Mouse (Mus musculus) intestine, embryonic 15.5 days (tissue): ENCODE results near the gene Lfng. TPM values are rescaled to one million over a fixed set of nuclear protein-coding genes. Genes with fewer than 3 reads are reported as not detected.
A peak's percentile ranks its signal among the peaks of the same experiment; 100 is the strongest.

Experiments used
- ATAC-seq: fragments of 200-750 bp; cut with Nextera tagmentation; 2 replicates; pipeline ENCODE4 v1.8.0; 2017; ENCODE audit warnings: moderate TSS enrichment, moderate library complexity
- H3K27ac ChIP-seq: fragments of 300-500 bp; sonication (generic); 2 replicates; pipeline ENCODE4 v1.5.1; 2015; ENCODE audit warnings: mild to moderate bottlenecking, inconsistent platforms
- H3K27me3 ChIP-seq: fragments of 300-500 bp; sonication (generic); replicated peaks from 2 replicates; pipeline ENCODE4 v1.6.1; 2015; ENCODE audit warnings: inconsistent platforms
- H3K36me3 ChIP-seq: fragments of 300-500 bp; sonication (generic); 2 replicates; pipeline ENCODE4 v1.6.1; 2015; ENCODE audit warnings: inconsistent platforms
- H3K4me1 ChIP-seq: fragments of 300-500 bp; sonication (generic); replicated peaks from 2 replicates; pipeline ENCODE4 v1.6.1; 2015; ENCODE audit warnings: inconsistent platforms
- H3K4me2 ChIP-seq: fragments of 300-500 bp; sonication (generic); replicated peaks from 2 replicates; pipeline ENCODE4 v1.6.1; 2015; ENCODE audit warnings: mild to moderate bottlenecking, inconsistent platforms
- H3K4me3 ChIP-seq: fragments of 300-500 bp; sonication (generic); replicated peaks from 2 replicates; pipeline ENCODE4 v1.5.1; 2015; ENCODE audit warnings: inconsistent platforms
- H3K9ac ChIP-seq: fragments of 300-500 bp; sonication (generic); 2 replicates; pipeline ENCODE4 v1.6.1; 2015; ENCODE audit warnings: inconsistent platforms
- H3K9me3 ChIP-seq: fragments of 300-500 bp; sonication (generic); 2 replicates; pipeline ENCODE4 v1.6.1; 2016; ENCODE audit warnings: inconsistent platforms
- WGBS: fragments of 180-500 bp; shearing (Covaris S2); methylation state at CpG from one replicate; pipeline ENCODE4 v1.1.7; 2015; 5-methylcytosine and 5-hydroxymethylcytosine counted together
- polyA plus RNA-seq: library from polyadenylated mRNA; unstranded; fragments of >200 nt; fragmentation: Nextera tagmentation; extraction: Ambion mirVana; gene quantifications from 2 replicates; pipeline ENCODE4 v1.2.1, GENCODE M21; 2015

The Lfng gene
- polyA plus RNA-seq, 1 experiment from 2014 or later, result 14.8 TPM

DNA sequence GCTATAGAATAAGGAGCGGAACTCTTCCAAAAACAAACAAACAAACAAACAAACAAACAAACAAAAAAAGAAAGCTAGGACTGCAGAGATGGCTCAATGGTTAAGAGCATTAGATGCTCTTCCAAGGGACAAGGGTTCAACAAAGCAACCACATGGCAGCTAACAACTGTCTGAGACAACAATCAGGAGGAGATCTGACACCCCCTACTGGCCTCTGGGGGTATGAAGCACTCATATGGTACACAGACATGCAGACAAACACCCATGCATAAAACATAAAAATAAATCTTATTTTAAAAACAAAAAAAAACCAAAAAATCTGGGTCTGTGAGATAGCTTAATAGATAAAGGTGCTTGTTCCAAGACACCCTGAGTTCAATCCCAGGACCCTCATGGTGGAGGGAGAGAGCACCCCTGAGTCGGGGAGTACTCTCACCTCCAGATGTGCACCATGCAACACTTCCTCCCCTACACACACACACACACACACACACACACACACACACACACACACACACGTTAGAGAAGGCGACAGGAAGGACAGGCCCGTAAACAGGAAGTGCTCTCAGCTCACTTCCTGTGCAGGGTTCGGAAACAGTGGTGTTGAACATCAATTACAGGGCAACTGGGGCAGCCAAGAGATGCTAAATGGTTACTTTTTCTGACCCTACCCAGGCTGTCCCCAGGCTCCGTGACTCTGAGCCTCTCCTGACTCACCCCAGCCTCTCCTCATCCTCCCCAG is 29.4 kb downstream of the Lfng start:
- no peak overlapping the region for H3K4me2 ChIP-seq
- WGBS, result 83% methylated on average over 7 of the region's 7 CpGs
- H3K27me3 ChIP-seq, result no peaks in the 10 kb centered on the region
- H3K4me1 ChIP-seq, result peaks cover 11% of the 10 kb centered on the region; the same call in 1 of the 2 replicates
- no peak for ATAC-seq
- H3K27ac ChIP-seq, result no peak overlapping the region
- no peaks in the 10 kb centered on the region for H3K9me3 ChIP-seq
- H3K36me3 ChIP-seq, result peaks cover 50% of the 10 kb centered on the region
- no peak overlapping the region for H3K9ac ChIP-seq
- H3K4me3 ChIP-seq, result no peak overlapping the region

GRCm38 (mm10) chr5:140637058-140637410 is 29.9 kb downstream of the Lfng start:
- no peak for ATAC-seq
- H3K9ac ChIP-seq, result no peak overlapping the region
- H3K27ac ChIP-seq, result 0 out of 2 replicates have a peak overlapping the region, but pooled peaks have one; percentile 7
- H3K4me2 ChIP-seq, result no peak overlapping the region
- peaks cover 12% of the 10 kb centered on the region; the same call in 1 of the 2 replicates for H3K4me1 ChIP-seq
- no peak overlapping the region for H3K4me3 ChIP-seq
- no peaks in the 10 kb centered on the region for H3K27me3 ChIP-seq
- 85% methylated on average over 6 of the region's 6 CpGs for WGBS
- no peaks in the 10 kb centered on the region for H3K9me3 ChIP-seq
- H3K36me3 ChIP-seq, result peaks cover 45% of the 10 kb centered on the region

DNA sequence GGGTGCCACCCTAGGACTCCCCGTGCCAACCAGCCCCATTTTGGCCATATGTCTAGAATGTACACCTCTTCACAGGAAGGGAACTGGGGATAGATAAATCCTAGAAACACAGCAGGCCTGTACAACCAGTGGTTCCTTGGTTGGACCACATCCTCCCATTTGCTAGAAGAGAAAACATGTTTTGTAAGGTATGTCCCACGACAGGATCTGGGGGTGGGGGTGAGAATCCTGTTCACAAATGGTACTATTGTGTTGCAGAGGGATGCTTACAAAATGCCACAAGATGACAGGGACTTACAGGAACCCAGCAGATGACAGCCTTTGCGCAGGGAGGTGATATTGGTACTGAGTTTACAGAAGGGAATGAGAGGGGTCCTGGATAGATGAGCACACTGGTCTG is 30.9 kb downstream of the Lfng start:
- peaks cover 21% of the 10 kb centered on the region; the same call in 1 of the 2 replicates for H3K4me1 ChIP-seq
- H3K36me3 ChIP-seq, result peaks cover 37% of the 10 kb centered on the region
- H3K9me3 ChIP-seq, result no peaks in the 10 kb centered on the region
- no peaks in the 10 kb centered on the region for H3K27me3 ChIP-seq
- H3K27ac ChIP-seq, result no peak overlapping the region
- no peak for ATAC-seq
- no peak overlapping the region for H3K4me3 ChIP-seq
- H3K4me2 ChIP-seq, result no peak overlapping the region
- no peak overlapping the region for H3K9ac ChIP-seq
- WGBS, result 87% methylated on average over 3 of the region's 3 CpGs

- peaks cover 32% of the 10 kb centered on the region for H3K36me3 ChIP-seq
Observed at GRCm38 (mm10) chr5:140638484-140638883, 31.4 kb downstream of the Lfng start.

GRCm38 (mm10) chr5:140639312-140639711 is 32.2 kb downstream of the Lfng start:
- no peak for ATAC-seq
- WGBS, result 93% methylated on average over 4 of the region's 4 CpGs
- H3K36me3 ChIP-seq, result peaks cover 29% of the 10 kb centered on the region

More at GRCm38 (mm10) chr5:140638484-140638883, 31.4 kb downstream of the Lfng start:
- WGBS, result 91% methylated on average over 6 of the region's 6 CpGs
- Histone ChIP-seq H3K4me1 (peaks cover 23% of the 10 kb centered on the region), H3K27me3 (no peaks in the 10 kb centered on the region), H3K4me3 (no peak overlapping the region), H3K9ac (no peak overlapping the region), H3K4me2 (no peak overlapping the region), H3K27ac (no peak overlapping the region), H3K9me3 (no peaks in the 10 kb centered on the region)
- no peak for ATAC-seq

DNA sequence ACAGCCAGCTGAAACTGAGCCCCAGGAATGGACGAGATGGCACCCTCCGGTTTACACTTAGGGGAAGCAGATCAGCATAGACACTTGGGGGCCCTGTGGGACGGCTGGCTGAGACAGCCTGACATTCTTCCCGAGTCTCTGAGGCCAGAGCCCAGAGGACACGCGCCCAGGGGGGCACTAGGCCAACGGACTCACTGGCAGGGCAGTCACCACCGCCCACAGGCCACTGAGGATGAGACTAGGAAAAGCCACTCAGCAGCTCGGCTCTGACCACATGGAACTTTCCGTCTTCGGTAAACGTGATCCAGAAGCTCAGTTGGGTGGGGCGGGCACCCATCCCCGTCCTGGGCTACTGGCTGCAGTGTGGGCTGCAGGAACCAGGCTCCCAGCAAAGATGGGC is 32.8 kb downstream of the Lfng start:
- ATAC-seq, result no peak
- Histone ChIP-seq H3K27ac (no peak overlapping the region), H3K27me3 (no peaks in the 10 kb centered on the region), H3K9ac (no peak overlapping the region), H3K36me3 (peaks cover 24% of the 10 kb centered on the region), H3K9me3 (no peaks in the 10 kb centered on the region), H3K4me1 (peaks cover 30% of the 10 kb centered on the region), H3K4me2 (no peak overlapping the region), H3K4me3 (no peak overlapping the region)
- 79% methylated on average over 14 of the region's 14 CpGs for WGBS

More at GRCm38 (mm10) chr5:140639312-140639711, 32.2 kb downstream of the Lfng start:
- Histone ChIP-seq H3K9ac (no peak overlapping the region), H3K27ac (no peak overlapping the region), H3K4me2 (no peak overlapping the region), H3K27me3 (no peaks in the 10 kb centered on the region), H3K4me3 (no peak overlapping the region), H3K4me1 (peaks cover 27% of the 10 kb centered on the region), H3K9me3 (no peaks in the 10 kb centered on the region)

DNA sequence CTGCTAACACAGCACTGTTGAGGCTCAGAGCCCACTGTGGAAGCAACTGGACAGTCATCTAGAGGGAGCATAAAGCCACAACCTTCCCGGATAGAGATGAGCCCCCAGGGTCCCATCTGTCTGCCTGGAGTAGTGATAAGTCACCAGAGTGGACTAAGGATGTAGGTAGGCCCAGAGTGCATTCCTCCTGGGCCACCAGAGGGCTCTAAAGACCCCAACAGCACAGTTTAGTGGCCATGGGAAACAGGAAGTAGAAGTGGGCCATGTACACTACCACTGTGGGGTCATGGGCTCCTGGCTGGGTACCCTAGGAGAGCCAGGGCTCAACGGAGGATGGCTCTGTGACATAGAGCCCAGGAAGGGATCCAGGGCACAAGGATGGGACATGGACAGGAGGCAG is 33.7 kb downstream of the Lfng start:
- peaks cover 21% of the 10 kb centered on the region for H3K36me3 ChIP-seq
- no peak overlapping the region for H3K27ac ChIP-seq
- no peak overlapping the region for H3K4me2 ChIP-seq
- peaks cover 39% of the 10 kb centered on the region for H3K4me1 ChIP-seq
- no peak overlapping the region for H3K9ac ChIP-seq
- no peaks in the 10 kb centered on the region for H3K9me3 ChIP-seq
- no peaks in the 10 kb centered on the region for H3K27me3 ChIP-seq
- no peak for ATAC-seq
- no peak overlapping the region for H3K4me3 ChIP-seq
- WGBS, result 77% methylated on average over 2 of the region's 2 CpGs

DNA sequence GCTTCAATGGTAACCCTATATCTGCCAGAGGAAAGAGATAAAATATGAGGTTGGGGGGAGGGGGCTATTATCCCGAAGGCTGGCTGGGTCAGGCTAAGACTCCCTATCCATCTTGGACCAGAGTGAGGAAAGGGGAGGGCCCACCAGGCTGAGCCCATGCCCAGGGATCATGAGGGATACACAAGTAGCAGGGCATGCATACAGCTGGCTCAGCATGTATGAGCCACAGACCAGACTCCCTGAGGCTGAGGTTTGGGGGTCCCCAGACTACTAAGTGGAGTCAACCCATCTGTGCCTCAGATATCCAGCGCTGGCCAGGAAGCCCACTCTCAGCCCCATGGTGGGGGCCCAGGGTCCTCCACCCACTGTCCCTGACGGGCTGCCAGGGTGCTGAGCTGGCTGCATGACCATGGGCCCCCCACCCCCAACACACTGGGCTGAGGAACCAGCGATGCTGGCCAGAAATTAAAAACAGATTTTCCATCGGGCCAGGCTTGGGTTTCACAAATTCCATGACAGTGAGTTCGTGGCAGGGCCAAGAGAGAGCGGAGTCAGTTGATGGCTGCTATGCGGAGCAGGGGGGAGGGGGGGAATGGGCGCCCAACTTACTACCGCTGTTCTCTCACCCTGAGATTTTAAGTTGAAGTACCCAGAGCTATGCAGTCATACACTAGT is 34.3 kb downstream of the Lfng start:
- H3K4me3 ChIP-seq, result no peak overlapping the region
- H3K4me2 ChIP-seq, result no peak overlapping the region
- WGBS, result 51% methylated on average over 10 of the region's 10 CpGs
- H3K4me1 ChIP-seq, result peaks cover 45% of the 10 kb centered on the region
- 0 out of 2 replicates have a peak overlapping the region, but pooled peaks have one; percentile 52 for H3K27ac ChIP-seq
- peaks cover 21% of the 10 kb centered on the region for H3K36me3 ChIP-seq
- ATAC-seq, result peak; percentile 30
- no peaks in the 10 kb centered on the region for H3K27me3 ChIP-seq
- H3K9ac ChIP-seq, result no peak overlapping the region
- no peaks in the 10 kb centered on the region for H3K9me3 ChIP-seq

DNA sequence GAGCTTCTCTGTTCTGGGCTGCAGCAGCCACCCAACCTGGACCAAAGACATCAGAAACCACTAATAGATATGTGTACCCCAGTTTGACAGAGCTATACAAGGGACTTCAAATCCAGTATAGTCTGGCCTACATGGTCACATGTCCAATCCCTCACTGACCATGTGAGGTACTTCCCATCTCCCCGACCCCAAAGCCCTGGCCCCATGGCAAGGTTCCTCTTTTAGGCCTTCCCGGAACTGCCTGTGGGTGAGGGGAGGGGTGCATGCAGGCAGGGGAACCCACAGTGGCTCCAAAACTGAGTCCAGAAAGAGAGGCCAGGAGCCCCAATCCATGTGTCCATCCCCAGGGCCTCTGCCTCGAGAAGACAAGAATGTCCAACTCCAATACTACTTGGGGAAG is 35.0 kb downstream of the Lfng start:
- Histone ChIP-seq H3K9ac (no peak overlapping the region), H3K36me3 (peaks cover 18% of the 10 kb centered on the region), H3K27me3 (no peaks in the 10 kb centered on the region), H3K4me1 (peaks cover 52% of the 10 kb centered on the region), H3K4me3 (no peak overlapping the region), H3K9me3 (no peaks in the 10 kb centered on the region), H3K27ac (no peak overlapping the region), H3K4me2 (no peak overlapping the region)
- WGBS, result 77% methylated on average over 3 of the region's 3 CpGs
- ATAC-seq, result no peak

DNA sequence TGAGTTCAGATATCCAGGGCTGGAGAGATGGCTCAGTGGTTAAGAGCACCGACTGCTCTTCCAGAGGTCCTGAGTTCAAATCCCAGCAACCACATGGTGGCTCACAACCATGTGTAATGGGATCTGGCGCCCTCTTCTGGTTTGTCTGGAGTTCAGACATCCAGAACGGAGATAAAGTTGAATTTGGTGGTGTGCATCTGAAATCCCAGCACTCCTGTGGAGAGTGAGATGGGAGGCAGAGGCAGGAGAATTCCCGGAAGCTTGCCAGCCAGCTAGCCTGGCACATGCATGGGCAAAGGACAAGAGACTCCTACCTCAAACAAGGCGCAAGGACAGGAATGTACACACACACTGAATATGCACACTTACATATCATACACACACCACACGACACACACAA is 37.1 kb downstream of the Lfng start:
- peaks cover 58% of the 10 kb centered on the region for H3K4me1 ChIP-seq
- H3K4me3 ChIP-seq, result no peak overlapping the region
- H3K9ac ChIP-seq, result no peak overlapping the region
- H3K9me3 ChIP-seq, result no peaks in the 10 kb centered on the region
- no peak for ATAC-seq
- WGBS, result 89% methylated on average over 6 of the region's 6 CpGs
- H3K27me3 ChIP-seq, result no peaks in the 10 kb centered on the region
- H3K4me2 ChIP-seq, result no peak overlapping the region
- H3K36me3 ChIP-seq, result peaks cover 11% of the 10 kb centered on the region; the same call in 1 of the 2 replicates
- H3K27ac ChIP-seq, result no peak overlapping the region

- 64% methylated on average over 15 of the region's 15 CpGs for WGBS
- Histone ChIP-seq H3K27me3 (no peaks in the 10 kb centered on the region), H3K4me1 (peaks cover 63% of the 10 kb centered on the region), H3K9ac (no peak overlapping the region), H3K9me3 (no peaks in the 10 kb centered on the region), H3K4me2 (0 out of 2 replicates have a peak overlapping the region, but pooled peaks have one; percentile 22), H3K4me3 (no peak overlapping the region), H3K36me3 (peaks cover 11% of the 10 kb centered on the region; the same call in 1 of the 2 replicates), H3K27ac (0 out of 2 replicates have a peak overlapping the region, but pooled peaks have one; percentile 19)
- no peak for ATAC-seq
Observed at GRCm38 (mm10) chr5:140644702-140645201, 37.6 kb downstream of the Lfng start.

- H3K27ac ChIP-seq, result 0 out of 2 replicates have a peak overlapping the region, but pooled peaks have one; percentile 19
- H3K27me3 ChIP-seq, result no peaks in the 10 kb centered on the region
- peak overlapping the region; percentile 22; the same call in 1 of the 2 replicates for H3K4me2 ChIP-seq
- peaks cover 11% of the 10 kb centered on the region; the same call in 1 of the 2 replicates for H3K36me3 ChIP-seq
- 86% methylated on average over 4 of the region's 4 CpGs for WGBS
- no peak for ATAC-seq
- H3K9me3 ChIP-seq, result no peaks in the 10 kb centered on the region
- no peak overlapping the region for H3K4me3 ChIP-seq
- no peak overlapping the region for H3K9ac ChIP-seq
- peaks cover 63% of the 10 kb centered on the region for H3K4me1 ChIP-seq
Observed at GRCm38 (mm10) chr5:140645454-140645853, 38.3 kb downstream of the Lfng start.
